Mouse (Mus musculus) neural tube, embryonic 13.5 days (tissue): ENCODE data around the gene Psmf1. TPM values are rescaled to one million over a fixed set of nuclear protein-coding genes. Genes with fewer than 3 reads are reported as not detected.

Experiments
- ATAC-seq: fragments of 200-750 bp; cut with Nextera tagmentation; 2 replicates; pipeline ENCODE4 v1.8.0; 2017; ENCODE audit warnings: low read depth, mild to moderate bottlenecking, moderate TSS enrichment, moderate library complexity
- H3K27ac ChIP-seq: fragments of 300-500 bp; sonication (generic); replicated peaks from 2 replicates; pipeline ENCODE4 v1.5.1; 2015; ENCODE audit warnings: moderate library complexity, mild to moderate bottlenecking, inconsistent platforms
- H3K27me3 ChIP-seq: fragments of 300-500 bp; sonication (generic); 2 replicates; pipeline ENCODE4 v1.6.1; 2015; ENCODE audit warnings: mild to moderate bottlenecking, inconsistent platforms
- H3K36me3 ChIP-seq: fragments of 300-500 bp; sonication (generic); 2 replicates; pipeline ENCODE4 v1.6.1; 2015; ENCODE audit warnings: mild to moderate bottlenecking, inconsistent platforms
- H3K4me1 ChIP-seq: fragments of 300-500 bp; sonication (generic); replicated peaks from 2 replicates; pipeline ENCODE4 v1.6.1; 2015; ENCODE audit warnings: inconsistent platforms
- H3K4me2 ChIP-seq: fragments of 300-500 bp; sonication (generic); 2 replicates; pipeline ENCODE4 v1.6.1; 2015; ENCODE audit warnings: inconsistent platforms, mild to moderate bottlenecking, moderate library complexity
- H3K4me3 ChIP-seq: fragments of 300-500 bp; sonication (generic); 2 replicates; pipeline ENCODE4 v1.5.1; 2015; ENCODE audit warnings: mild to moderate bottlenecking, inconsistent platforms
- H3K9ac ChIP-seq: fragments of 300-500 bp; sonication (generic); 2 replicates; pipeline ENCODE4 v1.6.1; 2015; ENCODE audit warnings: moderate library complexity, mild to moderate bottlenecking, inconsistent platforms
- H3K9me3 ChIP-seq: fragments of 300-500 bp; sonication (generic); 2 replicates; pipeline ENCODE4 v1.6.1; 2016; ENCODE audit warnings: inconsistent platforms
- WGBS: fragments of 180-500 bp; shearing (Covaris S2); methylation state at CpG from one replicate; pipeline ENCODE4 v1.1.7; 2015; 5-methylcytosine and 5-hydroxymethylcytosine counted together
- polyA plus RNA-seq: library from polyadenylated mRNA; unstranded; fragments of >200 nt; fragmentation: Nextera tagmentation; extraction: Ambion mirVana; gene quantifications from 2 replicates; pipeline ENCODE4 v1.2.1, GENCODE M21; 2015

Psmf1 gene
- polyA plus RNA-seq, 1 experiment from 2014 or later, result 54.2 TPM

- Histone ChIP-seq H3K36me3 (no peaks in the 10 kb centered on the region), H3K9me3 (no peaks in the 10 kb centered on the region), H3K4me1 (peaks cover 4% of the 10 kb centered on the region), H3K27ac (no peak within 1 kb of the TSS), H3K4me2 (no peak within 1 kb of the TSS), H3K9ac (no peak within 1 kb of the TSS), H3K4me3 (no peak within 1 kb of the TSS), H3K27me3 (no peaks in the 10 kb centered on the region)
- no peak for ATAC-seq
- 77% methylated on average over 3 of the region's 3 CpGs for WGBS
Observed at GRCm38 (mm10) chr2:151668433-151668832, 75.6 kb downstream of the Psmf1 start, which contains the start of gene Rad21l. Gene Rad21l (minus strand): TSS chr2:151668533.

Other genes with a start within 250 kb of the Psmf1 start
- gene Fkbp1a, start 201.7 kb downstream of the Psmf1 start, polyA plus RNA-seq, result 637 and 667 TPM in 2 replicates
- 0.68 and 1.1 TPM in 2 replicates for gene Sdcbp2, start 171.6 kb downstream of the Psmf1 start, polyA plus RNA-seq
- gene Snph, start 111.6 kb downstream of the Psmf1 start, polyA plus RNA-seq, result 16.6 and 18.3 TPM in 2 replicates
- 0.11 TPM in 1 of 2 replicates, not detected in the other for gene Rad21l, start 75.7 kb downstream of the Psmf1 start, polyA plus RNA-seq
- 16.7 and 20.0 TPM in 2 replicates for gene Tmem74b, start 42.2 kb downstream of the Psmf1 start, polyA plus RNA-seq
- 0.40 and 0.67 TPM in 2 replicates for gene Rspo4, start 98.7 kb upstream of the Psmf1 start, polyA plus RNA-seq
- 0.63 and 0.81 TPM in 2 replicates for gene Angpt4, start 167.0 kb upstream of the Psmf1 start, polyA plus RNA-seq
- gene Fam110a, start 236.0 kb upstream of the Psmf1 start, polyA plus RNA-seq, result 48.1 and 52.1 TPM in 2 replicates